Mouse (Mus musculus): Measurements from ENCODE around the gene Als2cl.

GRCm38 (mm10) chr9:110895994-110896393, 16.3 kb downstream of the Als2cl start:
- TF ChIP-seq CTCF (IDR thresholded peaks at IDR 0.05; ENCODE audit: low read depth) (no peak), EP300 (optimal IDR thresholded peaks at IDR 0.05) (no peak)

Data from stomach, postnatal 0 days (tissue).